In the genomic region with DNA sequence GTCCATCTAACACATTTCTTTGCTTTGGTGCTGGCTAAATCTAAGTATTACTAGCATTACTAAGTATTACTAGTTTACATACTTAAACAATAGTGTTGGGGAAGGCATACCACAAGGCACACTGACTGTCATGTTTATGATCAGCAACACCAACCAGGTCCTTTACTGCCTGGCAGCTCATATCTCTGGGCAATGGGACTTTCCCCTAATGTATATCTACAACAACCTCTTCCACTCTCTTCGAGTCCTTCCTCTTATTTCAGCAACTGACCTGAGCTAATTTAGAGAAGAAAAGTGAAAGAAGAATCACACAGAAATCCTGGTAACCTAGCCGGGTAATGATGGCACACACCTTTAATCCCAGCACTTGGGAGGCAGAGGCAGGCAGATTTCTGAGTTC, we compare ENCODE assay signal across 35 mouse cellular contexts. TPM values are rescaled to one million over a fixed set of nuclear protein-coding genes. Genes with fewer than 3 reads are reported as not detected.
DNase-seq lines count a peak whose midpoint lies in the region; ATAC-seq and TF ChIP-seq lines count a peak whose summit lies in the region.
"Had no signal": no experiment of that assay in that cellular context is flagged by ENCODE, and none has a peak within 500 bp of the region (broad histone marks: within the 10 kb centered on the region; RNA-seq: fewer than 3 reads in every experiment).

No protein-coding gene starts in this region.

- no peak for TF ChIP-seq EP300 in lung, postnatal 0 days (IDR thresholded peaks at IDR 0.05)

- H3K36me3 ChIP-seq in lung, postnatal 0 days (ENCODE audit: insufficient read depth, low read length), result no peaks in the 10 kb centered on the region
- H3K36me3 ChIP-seq: embryonic facial prominence, embryonic 10.5 days; embryonic facial prominence, embryonic 13.5 days; forebrain, embryonic 12.5 days; forebrain, embryonic 15.5 days; heart, embryonic 12.5 days; heart, embryonic 15.5 days; hindbrain, embryonic 10.5 days had no signal

- no peak overlapping the region for H3K9ac ChIP-seq in lung, postnatal 0 days (replicated peaks; ENCODE audit: low read depth)
- H3K9ac ChIP-seq: embryonic facial prominence, embryonic 13.5 days; forebrain, embryonic 12.5 days; forebrain, embryonic 15.5 days; heart, embryonic 12.5 days; heart, embryonic 15.5 days; hindbrain, embryonic 14.5 days had no signal

- H3K9me3 ChIP-seq in lung, postnatal 0 days (ENCODE audit: low read length), result no peaks in the 10 kb centered on the region
- H3K9me3 ChIP-seq: embryonic facial prominence, embryonic 10.5 days; embryonic facial prominence, embryonic 13.5 days; forebrain, embryonic 12.5 days; forebrain, embryonic 15.5 days; heart, embryonic 12.5 days; heart, embryonic 15.5 days; hindbrain, embryonic 10.5 days had no signal

- H3K27me3 ChIP-seq in lung, postnatal 0 days (replicated peaks; ENCODE audit: insufficient read depth, low read length), result no peaks in the 10 kb centered on the region
- H3K27me3 ChIP-seq: embryonic facial prominence, embryonic 13.5 days; forebrain, embryonic 12.5 days; forebrain, embryonic 15.5 days; heart, embryonic 12.5 days; heart, embryonic 15.5 days had no signal

- H3K27ac ChIP-seq in lung, postnatal 0 days (ENCODE audit: low read length), result no peak overlapping the region
- H3K27ac ChIP-seq: embryonic facial prominence, embryonic 10.5 days; embryonic facial prominence, embryonic 13.5 days; forebrain, embryonic 12.5 days; forebrain, embryonic 15.5 days; heart, embryonic 15.5 days; hindbrain, embryonic 10.5 days; hindbrain, embryonic 14.5 days; hindbrain, postnatal 0 days had no signal

- ATAC-seq in granulocyte monocyte progenitor cell, adult 5-6 weeks (replicated peaks; ENCODE audit: poor library complexity, severe bottlenecking), result peak; percentile 44; the same call in 1 of the 2 replicates
- ATAC-seq in monocyte, adult 5-6 weeks (replicated peaks; ENCODE audit: insufficient number of reproducible peaks, low FRiP score, low TSS enrichment, poor library complexity, severe bottlenecking), result 0 out of 2 replicates have a peak, but pooled peaks have one; percentile 52
- ATAC-seq in lung, postnatal 0 days, result no peak
- ATAC-seq: CD4-positive, CD25-positive, alpha-beta regulatory T cell, adult 4 months; forebrain, embryonic 15.5 days; hindbrain, postnatal 0 days; inflammation-experienced regulatory T-cells, adult 6 months had no signal

- 85% methylated on average over 2 of the region's 2 CpGs for WGBS in lung, postnatal 0 days

- H3K4me2 ChIP-seq in lung, postnatal 0 days (replicated peaks; ENCODE audit: low read depth, low read length), result no peak overlapping the region
- H3K4me2 ChIP-seq: embryonic facial prominence, embryonic 13.5 days; forebrain, embryonic 12.5 days; forebrain, embryonic 15.5 days; heart, embryonic 12.5 days; heart, embryonic 15.5 days; hindbrain, embryonic 14.5 days had no signal

- TF ChIP-seq CTCF in lung, postnatal 0 days (IDR thresholded peaks at IDR 0.05), result no peak

- no peak overlapping the region for H3K4me3 ChIP-seq in lung, postnatal 0 days (ENCODE audit: low read depth, low read length)
- H3K4me3 ChIP-seq: embryonic facial prominence, embryonic 10.5 days; embryonic facial prominence, embryonic 13.5 days; erythroblast, embryonic 14.5 days; forebrain, embryonic 12.5 days; forebrain, embryonic 15.5 days; heart, embryonic 12.5 days; heart, embryonic 15.5 days; hindbrain, embryonic 10.5 days had no signal

- H3K4me1 ChIP-seq in lung, postnatal 0 days (ENCODE audit: insufficient read depth, low read depth, low read length), result no peaks in the 10 kb centered on the region
- H3K4me1 ChIP-seq: embryonic facial prominence, embryonic 13.5 days had no signal

- peak; percentile 27 to 42 for DNase-seq in spleen, postnatal 36 days (ENCODE audit: low spot score in 2 of 2)
- no peak for DNase-seq in spleen, postnatal 14 days (ENCODE audit: low spot score in 2 of 2)
- DNase-seq in lung, postnatal 0 days (ENCODE audit: low spot score), result no peak
- DNase-seq in layer of hippocampus, postnatal 25 days (ENCODE audit: extremely low spot score in 1 of 2, low spot score in 1 of 2), result no peak
- no peak for DNase-seq in embryo, embryonic 10 days (ENCODE audit: low spot score)
- DNase-seq: adrenal gland, adult 2 months; adrenal gland, postnatal 14 days; cerebellum, adult 11 months; cerebellum, adult 2 months; cerebellum, adult 9-11 months; cerebellum, postnatal 25 days; embryo, embryonic 11 days; gastrocnemius, postnatal 10 days; heart, adult 18-20 months; heart, postnatal 10 days; heart, postnatal 36 days had no signal

RNA-seq across cellular contexts. Expression of a gene that starts 5.5 kb away (rescaled TPM):
- 16.8 and 19.0 TPM in 2 replicates for total RNA-seq in granulocyte monocyte progenitor cell, adult 5-6 weeks (2014; fragmentation: Nextera tagmentation)
- 15.1 and 16.6 TPM in 2 replicates for total RNA-seq in granulocyte monocyte progenitor cell, adult 5-6 weeks (2017)
- total RNA-seq in monocyte, adult 5-6 weeks (2017), result 28.0 to 31.4 TPM (median 29.3 TPM) in 3 replicates
- polyA plus RNA-seq in lung, postnatal 0 days (2015; fragmentation: Nextera tagmentation; extraction: Ambion mirVana), result 13.7 and 15.4 TPM in 2 replicates
- 10 to 100 TPM; 42.6 to 43.3 TPM for total RNA-seq in layer of hippocampus, postnatal 25 days (2021)

RNA-seq across cellular contexts. Expression of a gene that starts 12.3 kb away (rescaled TPM):
- not detected in 2 replicates for total RNA-seq in granulocyte monocyte progenitor cell, adult 5-6 weeks (2014; fragmentation: Nextera tagmentation)
- not detected in 2 replicates for total RNA-seq in granulocyte monocyte progenitor cell, adult 5-6 weeks (2017)
- total RNA-seq in monocyte, adult 5-6 weeks (2017), result not detected in 3 replicates
- not detected in 2 replicates for polyA plus RNA-seq in lung, postnatal 0 days (2015; fragmentation: Nextera tagmentation; extraction: Ambion mirVana)
- total RNA-seq in layer of hippocampus, postnatal 25 days (2021), result not detected
- total RNA-seq: common myeloid progenitor, adult 5-6 weeks; gastrocnemius, postnatal 10 days; heart, postnatal 10 days; hindbrain, postnatal 0 days had no signal
- polyA plus RNA-seq: C2C12; CD4-positive, CD25-positive, alpha-beta regulatory T cell, adult 4 months; embryonic facial prominence, embryonic 10.5 days; embryonic facial prominence, embryonic 13.5 days; erythroblast, embryonic 14.5 days; forebrain, embryonic 12.5 days; forebrain, embryonic 15.5 days; heart, embryonic 12.5 days; heart, embryonic 15.5 days; hindbrain, embryonic 10.5 days; hindbrain, embryonic 14.5 days; hindbrain, postnatal 0 days; inflammation-experienced regulatory T-cells, adult 6 months had no signal

RNA-seq across cellular contexts. Expression of a gene that starts 17.9 kb away (rescaled TPM):
- total RNA-seq in granulocyte monocyte progenitor cell, adult 5-6 weeks (2014; fragmentation: Nextera tagmentation), result not detected in 2 replicates
- total RNA-seq in granulocyte monocyte progenitor cell, adult 5-6 weeks (2017), result not detected in 2 replicates
- not detected in 3 replicates for total RNA-seq in monocyte, adult 5-6 weeks (2017)
- polyA plus RNA-seq in lung, postnatal 0 days (2015; fragmentation: Nextera tagmentation; extraction: Ambion mirVana), result not detected in 2 replicates
- not detected for total RNA-seq in layer of hippocampus, postnatal 25 days (2021)
- total RNA-seq: adrenal gland, adult 2 months; adrenal gland, postnatal 14 days; adrenal gland, postnatal 4 days; common myeloid progenitor, adult 5-6 weeks; gastrocnemius, adult 18-20 months; gastrocnemius, postnatal 10 days; gastrocnemius, postnatal 4 days; heart, adult 18-20 months; heart, postnatal 10 days; heart, postnatal 36 days; hindbrain, postnatal 0 days had no signal
- polyA plus RNA-seq: adrenal gland, adult 2 months; C2C12; CD4-positive, CD25-positive, alpha-beta regulatory T cell, adult 4 months; cerebellum, adult 2 months; embryonic facial prominence, embryonic 10.5 days; embryonic facial prominence, embryonic 13.5 days; erythroblast, embryonic 14.5 days; forebrain, embryonic 12.5 days; forebrain, embryonic 15.5 days; heart, embryonic 12.5 days; heart, embryonic 15.5 days; hindbrain, embryonic 10.5 days; hindbrain, embryonic 14.5 days; hindbrain, postnatal 0 days; inflammation-experienced regulatory T-cells, adult 6 months had no signal

RNA-seq across cellular contexts. Expression of a gene that starts 40.9 kb away (rescaled TPM):
- 26.1 and 31.0 TPM in 2 replicates for total RNA-seq in granulocyte monocyte progenitor cell, adult 5-6 weeks (2014; fragmentation: Nextera tagmentation)
- total RNA-seq in granulocyte monocyte progenitor cell, adult 5-6 weeks (2017), result 25.9 and 29.8 TPM in 2 replicates
- total RNA-seq in monocyte, adult 5-6 weeks (2017), result 26.5 to 31.3 TPM (median 30.0 TPM) in 3 replicates
- polyA plus RNA-seq in lung, postnatal 0 days (2015; fragmentation: Nextera tagmentation; extraction: Ambion mirVana), result 9.0 and 11.3 TPM in 2 replicates
- 10 to 100 TPM; 59.8 to 61.3 TPM for total RNA-seq in layer of hippocampus, postnatal 25 days (2021)

Comparison
In these comparisons a context has a peak if more than half of its experiments do, and no peak if none do; other contexts are left out.
1. DNase-seq: peak in spleen, postnatal 36 days (2 of 2); none in spleen, postnatal 14 days (0 of 2), lung, postnatal 0 days (single experiment), layer of hippocampus, postnatal 25 days (0 of 2) and embryo, embryonic 10 days (single experiment).